Mouse (Mus musculus) liver, adult 2 months (tissue): ENCODE data around the gene Cenpm.

ENCODE experiments used
- CTCF ChIP-seq: fragments of 200-500 bp; IDR thresholded peaks from 2 replicates; pipeline ENCODE4 v1.5.1; 2011; ENCODE audit warnings: low read depth, low read length, control low read depth
- POLR2A ChIP-seq: fragments of 200-500 bp; IDR thresholded peaks from 2 replicates; pipeline ENCODE4 v1.6.1; 2011; ENCODE audit warnings: low read length, control low read depth; ENCODE audit not compliant: insufficient read depth; ENCODE audit errors: extremely low read depth

DNA sequence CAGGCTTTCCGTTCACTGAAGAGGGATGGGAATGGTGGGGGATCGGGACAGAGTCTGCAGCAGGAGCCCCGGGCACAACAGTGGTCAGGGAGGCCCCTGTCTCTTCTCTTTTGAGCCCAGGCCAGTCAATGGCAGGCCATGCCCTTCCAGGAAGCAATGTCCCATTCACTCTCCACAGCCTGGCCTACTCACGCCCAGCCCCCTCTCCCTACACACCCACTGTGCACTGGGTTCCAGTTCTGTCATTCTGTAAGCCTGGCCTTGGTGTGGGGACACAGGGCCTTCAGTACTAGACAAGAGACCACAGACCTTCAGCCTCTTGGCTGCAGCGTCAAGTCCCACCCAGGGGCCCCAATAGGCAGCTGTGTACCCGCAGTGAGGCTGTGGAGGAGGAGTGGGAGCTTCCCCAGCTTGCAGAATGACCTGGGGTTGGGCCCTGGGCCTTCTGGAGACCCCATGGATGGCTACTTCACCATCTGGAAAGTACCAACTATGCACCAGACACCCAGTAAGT, 14.4 kb downstream of the Cenpm start:
- TF ChIP-seq CTCF (no peak), POLR2A (no peak)
